Mouse (Mus musculus) liver, embryonic 14.5 days (tissue): Measurements from ENCODE around the gene Sfr1. TPM values are rescaled to one million over a fixed set of nuclear protein-coding genes. Genes with fewer than 3 reads are reported as not detected.

Source experiments
- ATAC-seq: fragments of 200-750 bp; cut with Nextera tagmentation; 2 replicates; pipeline ENCODE4 v1.8.0; 2017; ENCODE audit warnings: moderate number of reproducible peaks, mild to moderate bottlenecking, moderate library complexity; ENCODE audit not compliant: insufficient read depth
- DNase-seq, 3 experiments: peaks; one replicate each; pipeline ENCODE4 v3.0.0-alpha.2; 2012 to 2013; ENCODE audit warnings: low read depth in 3 of 3, low spot score in 3 of 3
- H3K27ac ChIP-seq: fragments of 300-500 bp; sonication (generic); 2 replicates; pipeline ENCODE4 v1.5.1; 2014; ENCODE audit warnings: moderate library complexity, mild to moderate bottlenecking, control low read depth, inconsistent platforms
- H3K27me3 ChIP-seq: fragments of 300-500 bp; sonication (generic); 2 replicates; pipeline ENCODE4 v1.6.1; 2014; ENCODE audit warnings: mild to moderate bottlenecking, low read length, moderate library complexity; ENCODE audit not compliant: control insufficient read depth, insufficient read depth
- H3K36me3 ChIP-seq: fragments of 300-500 bp; sonication (generic); replicated peaks from 2 replicates; pipeline ENCODE4 v1.6.1; 2014; ENCODE audit warnings: low read depth; ENCODE audit not compliant: control insufficient read depth, insufficient read depth
- H3K4me1 ChIP-seq, 2 experiments: fragments of 200-500 bp in 1 of 2; fragments of 300-500 bp in 1 of 2; sonication (generic) in 1 of 2; replicated peaks; 2 replicates each; pipeline ENCODE4 v1.6.1; 2012 to 2014; ENCODE audit warnings: antibody characterized with exemption in 1 of 2, inconsistent platforms in 1 of 2, low read length in 1 of 2; ENCODE audit not compliant: control insufficient read depth in 2 of 2, insufficient read depth in 2 of 2
- H3K4me2 ChIP-seq: fragments of 300-500 bp; sonication (generic); 2 replicates; pipeline ENCODE4 v1.6.1; 2014; ENCODE audit warnings: low read depth, mild to moderate bottlenecking, control low read depth, moderate library complexity
- H3K4me3 ChIP-seq, 2 experiments: fragments of 200-500 bp in 1 of 2; fragments of 300-500 bp in 1 of 2; sonication (generic) in 1 of 2; 2 replicates each; pipeline ENCODE4 v1.5.1; 2012 to 2014; ENCODE audit warnings: low read depth in 2 of 2, low read length in 2 of 2, mild to moderate bottlenecking in 2 of 2, control low read depth in 1 of 2, inconsistent platforms in 1 of 2, moderate library complexity in 1 of 2; ENCODE audit not compliant: insufficient read depth in 1 of 2
- H3K9ac ChIP-seq: fragments of 300-500 bp; sonication (generic); replicated peaks from 2 replicates; pipeline ENCODE4 v1.6.1; 2014; ENCODE audit warnings: mild to moderate bottlenecking, control low read depth, moderate library complexity
- H3K9me3 ChIP-seq: fragments of 300-500 bp; sonication (generic); 2 replicates; pipeline ENCODE4 v1.6.1; 2016; ENCODE audit warnings: low read length, mixed read lengths; ENCODE audit not compliant: control insufficient read depth
- CTCF ChIP-seq: IDR thresholded peaks from 2 replicates; pipeline ENCODE4 v1.5.1; 2016; ENCODE audit warnings: antibody characterized with exemption, low read depth, control low read depth
- EP300 ChIP-seq: IDR thresholded peaks from 2 replicates; pipeline ENCODE4 v1.6.1; 2016; ENCODE audit warnings: antibody characterized with exemption, low read depth
- WGBS: fragments of 180-500 bp; shearing (Covaris S2); extraction: QIAGEN DNeasy Blood & Tissue Kit; methylation state at CpG from one replicate; pipeline ENCODE4 v1.1.7; 2014; ENCODE audit not compliant: insufficient replicate concordance; 5-methylcytosine and 5-hydroxymethylcytosine counted together
- polyA plus RNA-seq, 2 experiments: library from polyadenylated mRNA; depleted of rRNA in 1 of 2; stranded (reverse) in 1 of 2; unstranded in 1 of 2; fragments of >200 nt; fragmentation: Nextera tagmentation in 1 of 2; extraction: Ambion mirVana in 1 of 2; gene quantifications; 2 replicates each; pipeline versions ENCODE4 v1.2.1 to v1.2.3; 2012 to 2014

Sfr1 gene
- polyA plus RNA-seq, 2 experiments, result 35.5 to 73.7 TPM

GRCm38 (mm10) chr19:47697067-47697466 is 34.4 kb upstream of the Sfr1 start:
- 37% methylated on average over 11 of the region's 11 CpGs for WGBS
- Histone ChIP-seq H3K36me3 (no peaks in the 10 kb centered on the region), H3K27ac (no peak overlapping the region), H3K27me3 (no peaks in the 10 kb centered on the region), H3K9me3 (no peaks in the 10 kb centered on the region), H3K4me2 (no peak overlapping the region), H3K4me1 (0 out of 4 replicates have a peak, but pooled peaks cover 0 to 2% of the 10 kb centered on the region in 2 experiments), H3K9ac (no peak overlapping the region), H3K4me3 (no peak overlapping the region)
- TF ChIP-seq CTCF (no peak), EP300 (no peak)
- no peak for ATAC-seq
- no peak for DNase-seq

GRCm38 (mm10) chr19:47698266-47698665 is 33.2 kb upstream of the Sfr1 start:
- H3K9ac ChIP-seq, result no peak overlapping the region
- no peak overlapping the region for H3K4me3 ChIP-seq
- H3K4me1 ChIP-seq, result 0 out of 4 replicates have a peak, but pooled peaks cover 0 to 2% of the 10 kb centered on the region in 2 experiments
- WGBS, result 40% methylated on average over 9 of the region's 9 CpGs
- H3K27me3 ChIP-seq, result no peaks in the 10 kb centered on the region
- no peaks in the 10 kb centered on the region for H3K36me3 ChIP-seq
- H3K9me3 ChIP-seq, result no peaks in the 10 kb centered on the region
- no peak for ATAC-seq
- H3K27ac ChIP-seq, result no peak overlapping the region
- H3K4me2 ChIP-seq, result no peak overlapping the region
- no peak for DNase-seq
- no peak for TF ChIP-seq EP300
- no peak for TF ChIP-seq CTCF

- Histone ChIP-seq H3K27ac (no peak overlapping the region), H3K4me1 (0 out of 4 replicates have a peak, but pooled peaks cover 0 to 2% of the 10 kb centered on the region in 2 experiments), H3K4me2 (no peak overlapping the region), H3K9me3 (no peaks in the 10 kb centered on the region), H3K36me3 (no peaks in the 10 kb centered on the region), H3K4me3 (no peak overlapping the region), H3K9ac (no peak overlapping the region), H3K27me3 (no peaks in the 10 kb centered on the region)
- 62% methylated on average over 9 of the region's 9 CpGs for WGBS
- no peak for ATAC-seq
- no peak for TF ChIP-seq EP300
- no peak for TF ChIP-seq CTCF
- no peak for DNase-seq
Measured at GRCm38 (mm10) chr19:47699743-47700142, 31.7 kb upstream of the Sfr1 start.

- no peaks in the 10 kb centered on the region for H3K9me3 ChIP-seq
- no peak for TF ChIP-seq EP300
- TF ChIP-seq CTCF, result no peak
- H3K27me3 ChIP-seq, result no peaks in the 10 kb centered on the region
- no peak overlapping the region for H3K9ac ChIP-seq
- 64% methylated on average over 8 of the region's 8 CpGs for WGBS
- no peak overlapping the region for H3K4me2 ChIP-seq
- ATAC-seq (no peak), DNase-seq (no peak)
- H3K4me1 ChIP-seq, result peaks cover 2 to 5% of the 10 kb centered on the region in 2 experiments; a peak in 1 of 4 replicates
- H3K4me3 ChIP-seq, result no peak overlapping the region
- H3K36me3 ChIP-seq, result no peaks in the 10 kb centered on the region
- H3K27ac ChIP-seq, result no peak overlapping the region
Measured at GRCm38 (mm10) chr19:47700509-47700908, 31.0 kb upstream of the Sfr1 start.

GRCm38 (mm10) chr19:47705080-47705771 is 26.3 kb upstream of the Sfr1 start:
- Histone ChIP-seq H3K36me3 (no peaks in the 10 kb centered on the region), H3K27me3 (no peaks in the 10 kb centered on the region), H3K9ac (no peak overlapping the region), H3K9me3 (no peaks in the 10 kb centered on the region), H3K4me2 (no peak overlapping the region), H3K27ac (no peak overlapping the region), H3K4me1 (peaks cover 2 to 3% of the 10 kb centered on the region in 2 experiments; a peak in 1 of 4 replicates), H3K4me3 (no peak overlapping the region)
- DNase-seq (no peak), ATAC-seq (no peak)
- no peak for TF ChIP-seq CTCF
- no peak for TF ChIP-seq EP300
- WGBS, result 56% methylated on average over 13 of the region's 13 CpGs
